Mouse (Mus musculus) heart, adult 2 months (tissue): ENCODE results near the gene Car7. TPM values are rescaled to one million over a fixed set of nuclear protein-coding genes. Genes with fewer than 3 reads are reported as not detected.
A peak's percentile ranks its signal among the peaks of the same experiment; 100 is the strongest.
"Not testable (repeated sequence)": the region's sequence is repeated elsewhere in the genome, so short reads cannot be mapped to it uniquely, and the experiment has no call there.

Experiments used
- DNase-seq, 2 experiments: peaks; one replicate each; pipeline ENCODE4 v3.0.0; 2021
- H3K27ac ChIP-seq: fragments of 200-600 bp; 2 replicates; pipeline ENCODE4 v1.8.1; 2022
- H3K27me3 ChIP-seq: fragments of 200-500 bp; 2 replicates; pipeline ENCODE4 v1.6.1; 2012; ENCODE audit warnings: mild to moderate bottlenecking, low read length, inconsistent platforms, mixed read lengths; ENCODE audit not compliant: control insufficient read depth, insufficient read depth
- H3K36me3 ChIP-seq: fragments of 200-500 bp; 2 replicates; pipeline ENCODE4 v1.6.1; 2012; ENCODE audit warnings: low read length, inconsistent platforms; ENCODE audit not compliant: control insufficient read depth, insufficient read depth
- H3K4me1 ChIP-seq: fragments of 200-500 bp; 2 replicates; pipeline ENCODE4 v1.6.1; 2011; ENCODE audit warnings: low read length; ENCODE audit not compliant: control insufficient read depth, insufficient read depth
- H3K4me3 ChIP-seq: fragments of 200-600 bp; 2 replicates; pipeline ENCODE4 v1.8.1; 2022
- H3K79me2 ChIP-seq: fragments of 200-500 bp; replicated peaks from 2 replicates; pipeline ENCODE4 v1.6.1; 2012; ENCODE audit warnings: mild to moderate bottlenecking, inconsistent platforms, low read length, moderate library complexity, mixed read lengths; ENCODE audit not compliant: control insufficient read depth, insufficient read depth
- H3K9ac ChIP-seq: fragments of 200-500 bp; 2 replicates; pipeline ENCODE4 v1.6.1; 2012; ENCODE audit warnings: low read depth, mild to moderate bottlenecking, control low read depth, inconsistent platforms, low read length, mixed read lengths
- CTCF ChIP-seq: fragments of 200-600 bp; IDR thresholded peaks from 2 replicates; pipeline ENCODE4 v1.8.1; 2022; ENCODE audit warnings: antibody characterized with exemption, mild to moderate bottlenecking, moderate library complexity
- EP300 ChIP-seq: fragments of 200-500 bp; IDR thresholded peaks from 2 replicates; pipeline ENCODE4 v1.6.1; 2011; ENCODE audit warnings: low read depth, low read length, control low read depth; ENCODE audit not compliant: insufficient read depth
- POLR2A ChIP-seq: fragments of 200-500 bp; IDR thresholded peaks from 2 replicates; pipeline ENCODE4 v1.6.1; 2011; ENCODE audit warnings: mild to moderate bottlenecking, low read depth, low read length, control low read depth; ENCODE audit not compliant: insufficient read depth
- WGBS: fragments of 180-500 bp; shearing (Covaris S2); methylation state at CpG from one replicate; pipeline ENCODE4 v1.1.7; 2018; 5-methylcytosine and 5-hydroxymethylcytosine counted together
- intact Hi-C: fragments of 180-260 bp; cut with DNase I; formaldehyde crosslinking; loops from one replicate; pipeline ENCODE4 v1.15.1; 2025
- polyA plus RNA-seq: library from polyadenylated mRNA; depleted of rRNA; stranded (reverse); fragments of >200 nt; gene quantifications from 2 replicates; pipeline ENCODE4 v1.2.3, GENCODE M21; 2012
- total RNA-seq, 2 experiments: library from RNA; stranded (reverse); gene quantifications; 2 replicates each; pipeline ENCODE4 v1.2.3; 2021

Car7 gene
- total and polyA plus RNA-seq, 3 experiments: 2.0 to 9.3 (median 2.9) TPM

DNA sequence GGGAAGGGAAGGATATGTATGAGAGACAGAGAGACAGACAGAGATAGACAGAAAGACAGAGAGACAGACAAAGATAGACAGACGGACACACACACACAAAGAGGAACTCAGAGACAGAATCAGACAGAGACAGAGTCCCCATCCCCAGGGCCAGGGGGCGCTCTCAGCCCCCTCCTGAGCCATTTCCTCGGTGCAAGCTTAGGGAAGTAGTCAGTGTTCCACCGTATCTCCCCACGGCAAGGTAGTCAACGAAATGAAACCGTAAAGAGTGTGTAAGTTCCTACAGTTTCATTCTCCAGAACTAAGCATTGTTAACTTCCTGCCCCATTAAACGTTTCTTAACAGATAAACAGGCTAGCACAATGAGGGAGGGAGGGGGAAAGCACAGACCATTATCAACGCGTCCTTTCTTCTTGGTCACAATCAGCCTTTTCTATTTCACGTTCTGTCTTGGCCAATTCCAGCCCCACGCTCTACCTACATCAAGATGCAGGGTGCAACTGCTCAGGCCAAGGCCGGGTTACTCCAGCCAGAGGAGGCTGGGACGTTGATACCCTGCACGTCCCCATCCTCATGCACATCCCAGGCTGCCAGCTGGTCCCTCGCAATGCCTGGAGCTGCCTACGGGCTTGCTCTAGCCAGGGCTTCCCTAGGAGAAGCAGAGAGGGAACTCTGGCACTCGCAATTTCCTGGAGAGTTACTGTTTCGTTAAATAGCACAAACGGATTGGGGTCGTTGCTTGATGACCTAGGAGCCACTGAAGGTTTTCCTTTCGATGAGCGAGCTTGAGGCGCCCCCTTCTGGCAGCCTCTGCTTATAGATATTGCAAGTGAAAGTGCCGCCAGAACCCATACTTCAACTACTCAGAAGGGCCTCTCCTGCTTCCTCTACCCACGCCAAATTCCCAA is 36.2 kb downstream of the Car7 start:
- H3K27ac ChIP-seq: peak overlapping the region; percentile 67
- H3K36me3 ChIP-seq: no peaks in the 10 kb centered on the region
- TF ChIP-seq CTCF (peak; percentile 93), EP300 (peak; percentile 66; the same call in 1 of the 2 replicates), POLR2A (no peak)
- no peaks in the 10 kb centered on the region for H3K27me3 ChIP-seq
- DNase-seq: peak; percentile 86 to 90
- H3K79me2 ChIP-seq: no peaks in the 10 kb centered on the region
- H3K9ac ChIP-seq: peak overlapping the region; percentile 43
- H3K4me1 ChIP-seq: no peaks in the 10 kb centered on the region
- peak overlapping the region; percentile 49 for H3K4me3 ChIP-seq
- intact Hi-C loops: loop anchor here (1.0 to 5.0 kb wide), 3 partner anchors 128 to 318 kb away; partner anchors contain the start of genes Cklf and Dync1li2
- 2% methylated on average over 26 of the region's 26 CpGs for WGBS

DNA sequence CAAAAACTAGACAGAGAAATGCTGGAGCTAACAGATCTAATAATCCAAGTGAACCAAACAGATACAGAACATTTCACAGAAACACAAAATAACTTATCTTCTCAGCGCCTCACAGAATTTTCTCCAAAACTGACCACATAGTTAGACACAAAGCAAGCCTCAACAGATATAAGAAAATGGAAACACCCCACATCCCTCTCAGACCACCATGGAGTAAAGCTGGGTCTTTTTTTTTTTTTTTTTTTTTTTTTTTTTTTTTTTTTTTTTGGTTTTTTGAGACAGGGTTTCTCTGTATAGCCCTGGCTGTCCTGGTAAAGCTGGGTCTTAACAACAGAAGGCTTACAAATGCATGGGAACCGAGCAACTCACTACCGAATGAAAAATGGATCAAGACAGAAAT is 42.3 kb downstream of the Car7 start:
- no peaks in the 10 kb centered on the region for H3K27me3 ChIP-seq
- intact Hi-C loops: no loop called here

DNA sequence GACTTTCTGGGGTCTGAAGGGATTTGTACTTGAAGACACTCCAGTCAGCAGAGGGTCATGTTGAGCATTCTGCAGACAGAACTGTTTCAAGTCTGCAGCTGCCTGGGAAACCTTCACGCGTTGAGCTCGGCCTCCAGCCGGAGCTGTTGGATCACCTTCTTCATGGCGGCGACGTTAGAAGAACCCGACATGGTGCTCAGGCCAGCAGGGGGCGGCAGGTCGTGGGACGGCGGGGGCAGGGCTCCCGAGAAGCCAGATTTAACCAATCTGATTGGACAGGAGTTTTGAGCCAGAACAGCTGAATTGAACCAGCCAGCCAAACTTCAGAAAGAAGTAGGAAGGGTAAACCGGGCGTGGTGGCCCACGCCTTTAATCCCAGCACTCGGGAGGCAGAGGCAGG is 43.1 kb downstream of the Car7 start:
- H3K79me2 ChIP-seq, H3K4me3 ChIP-seq, H3K36me3 ChIP-seq, H3K4me1 ChIP-seq, H3K9ac ChIP-seq, H3K27me3 ChIP-seq, H3K27ac ChIP-seq, intact Hi-C loops, DNase-seq: not testable (repeated sequence)
- 72% methylated on average over 17 of the region's 17 CpGs for WGBS

More for the DNA sequence above, 42.3 kb downstream of the Car7 start:
- Histone ChIP-seq H3K4me3 (no peak overlapping the region), H3K36me3 (no peaks in the 10 kb centered on the region), H3K27ac (no peak overlapping the region), H3K79me2 (no peaks in the 10 kb centered on the region), H3K4me1 (no peaks in the 10 kb centered on the region), H3K9ac (no peak overlapping the region)
- TF ChIP-seq CTCF (no peak), POLR2A (no peak), EP300 (no peak)
- DNase-seq: no peak
- 86% methylated on average over 3 of the region's 3 CpGs for WGBS

DNA sequence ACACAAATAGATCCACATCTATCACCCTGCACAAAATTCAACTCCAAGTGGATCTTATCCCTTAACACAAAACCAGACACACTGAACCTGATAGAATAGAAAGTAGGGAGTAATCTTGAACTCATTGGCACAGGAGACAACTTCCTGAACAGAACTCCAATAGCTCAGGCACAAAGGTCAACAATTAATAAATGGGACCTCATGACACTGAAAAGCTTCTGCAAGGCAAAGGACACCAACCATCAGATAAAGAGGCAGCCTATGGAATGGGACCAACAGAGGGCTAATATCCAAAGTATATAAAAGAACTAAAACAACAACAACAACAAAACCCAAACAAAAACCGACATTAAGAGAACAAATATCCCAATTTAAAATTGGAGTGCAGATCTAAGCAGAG is 50.0 kb downstream of the Car7 start:
- no peaks in the 10 kb centered on the region for H3K36me3 ChIP-seq
- 61% methylated on average over 1 of the region's 1 CpGs for WGBS
- H3K9ac ChIP-seq: no peak overlapping the region
- no peaks in the 10 kb centered on the region for H3K79me2 ChIP-seq
- H3K4me3 ChIP-seq: no peak overlapping the region
- no peak overlapping the region for H3K27ac ChIP-seq
- TF ChIP-seq EP300 (no peak), CTCF (no peak), POLR2A (no peak)
- intact Hi-C loops: no loop called here
- H3K4me1 ChIP-seq: no peaks in the 10 kb centered on the region
- no peaks in the 10 kb centered on the region for H3K27me3 ChIP-seq
- no peak for DNase-seq

DNA sequence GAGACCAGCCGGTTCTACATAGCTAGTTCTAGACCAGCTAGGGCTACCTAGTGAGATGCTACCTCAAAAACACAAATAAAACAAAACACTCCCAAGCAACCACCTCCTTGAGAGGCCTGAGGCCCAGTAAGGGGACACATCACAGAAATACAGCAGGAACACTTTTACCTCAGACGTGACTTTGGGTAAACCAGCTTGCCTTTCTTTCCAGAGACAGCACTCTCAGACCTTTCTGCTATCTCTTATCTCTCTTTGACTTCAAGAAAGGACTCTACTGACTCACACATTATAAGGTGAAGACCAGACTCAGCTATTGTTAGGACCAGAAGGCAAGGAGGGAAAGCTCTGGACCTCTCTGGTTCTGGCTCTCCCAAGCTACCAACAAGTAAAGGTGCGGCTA is 55.8 kb downstream of the Car7 start:
- peaks cover 3% of the 10 kb centered on the region for H3K79me2 ChIP-seq
- intact Hi-C loops: no loop called here
- 95% methylated on average over 3 of the region's 3 CpGs for WGBS

DNA sequence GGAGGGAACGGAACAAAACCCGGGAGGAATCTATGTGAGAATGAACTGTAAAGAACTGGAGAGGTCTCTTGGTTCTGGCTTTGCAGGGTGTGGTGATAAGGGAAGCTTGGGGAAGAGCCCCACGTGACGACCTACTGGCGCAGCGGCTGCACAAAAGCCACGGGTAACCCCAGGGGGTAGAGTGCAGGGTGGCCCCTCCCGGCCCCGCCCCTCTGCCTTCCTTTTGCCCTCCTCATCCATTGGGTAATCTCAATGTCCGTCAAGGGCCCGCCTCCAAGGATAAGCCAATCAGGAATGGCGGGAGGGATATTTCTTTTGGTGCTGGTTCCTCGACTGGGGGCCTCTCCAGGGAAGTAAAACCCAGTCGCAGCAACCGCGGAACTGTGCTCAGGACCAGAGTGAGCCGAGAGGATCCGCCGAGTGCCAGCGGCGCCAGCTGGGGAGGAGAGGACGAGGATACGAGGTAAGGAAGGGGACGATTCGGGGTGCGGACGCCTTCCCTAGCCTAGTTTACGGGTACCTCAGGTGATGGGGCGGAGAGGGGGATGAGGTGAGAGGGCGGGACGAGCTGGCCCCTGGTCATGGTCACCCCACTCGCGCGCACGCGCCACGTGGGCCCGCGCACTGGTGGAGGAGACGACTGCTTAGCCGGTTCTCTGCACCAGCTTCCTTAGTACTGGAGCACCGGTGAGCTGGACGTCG is 56.8 kb downstream of the Car7 start, which contains the start of gene Pdp2:
Gene Pdp2, plus strand, starts transcription at position 319 of the 702 bp plus-strand sequence.
- Histone ChIP-seq H3K9ac (peak within 1 kb of the TSS; percentile 79), H3K4me3 (peak within 1 kb of the TSS; percentile 91), H3K27ac (peak within 1 kb of the TSS; percentile 90), H3K36me3 (no peaks in the 10 kb centered on the region; the same call in 1 of the 2 replicates), H3K4me1 (peaks cover 2% of the 10 kb centered on the region), H3K79me2 (peaks cover 3% of the 10 kb centered on the region), H3K27me3 (no peaks in the 10 kb centered on the region)
- intact Hi-C loops: no loop called here
- peak; percentile 92 to 94 for DNase-seq
- no peak for TF ChIP-seq CTCF
- TF ChIP-seq EP300: peak; percentile 34; the same call in 1 of the 2 replicates
- peak; percentile 89 for TF ChIP-seq POLR2A
- WGBS: under 1% methylated on average over 44 of the region's 44 CpGs

More for the DNA sequence above, 55.8 kb downstream of the Car7 start:
- Histone ChIP-seq H3K27ac (no peak overlapping the region), H3K4me3 (no peak overlapping the region), H3K27me3 (no peaks in the 10 kb centered on the region), H3K36me3 (no peaks in the 10 kb centered on the region; the same call in 1 of the 2 replicates), H3K4me1 (peaks cover 2% of the 10 kb centered on the region), H3K9ac (no peak overlapping the region)
- no peak for DNase-seq
- TF ChIP-seq EP300 (no peak), CTCF (no peak), POLR2A (no peak)
